Mouse (Mus musculus) heart, embryonic 12.5 days (tissue): ENCODE measurements at regions not wholly inside any gene's neighbourhood (a gene's known extent, or its start where the extent isn't known, plus 50 kb on each side); places are given as distances from the start of the nearest gene placed in this dataset.

Experiments
- ATAC-seq: fragments of 200-750 bp; cut with Nextera tagmentation; 2 replicates; pipeline ENCODE4 v1.8.0; 2017; ENCODE audit warnings: moderate TSS enrichment, moderate library complexity; ENCODE audit not compliant: insufficient number of reproducible peaks, low FRiP score
- H3K27ac ChIP-seq: fragments of 300-500 bp; sonication (generic); 2 replicates; pipeline ENCODE4 v1.5.1; 2016; ENCODE audit warnings: mild to moderate bottlenecking, moderate library complexity; ENCODE audit not compliant: poor library complexity, severe bottlenecking
- H3K27me3 ChIP-seq: fragments of 300-500 bp; sonication (generic); replicated peaks from 2 replicates; pipeline ENCODE4 v1.6.1; 2016; ENCODE audit warnings: mild to moderate bottlenecking, moderate library complexity
- H3K36me3 ChIP-seq: fragments of 300-500 bp; sonication (generic); 2 replicates; pipeline ENCODE4 v1.6.1; 2016; ENCODE audit warnings: mild to moderate bottlenecking, moderate library complexity
- H3K4me1 ChIP-seq: fragments of 300-500 bp; sonication (generic); replicated peaks from 2 replicates; pipeline ENCODE4 v1.6.1; 2016; ENCODE audit warnings: mild to moderate bottlenecking
- H3K4me2 ChIP-seq: fragments of 300-500 bp; sonication (generic); 2 replicates; pipeline ENCODE4 v1.6.1; 2016; ENCODE audit warnings: mild to moderate bottlenecking, moderate library complexity
- H3K4me3 ChIP-seq: fragments of 300-500 bp; sonication (generic); 2 replicates; pipeline ENCODE4 v1.5.1; 2016; ENCODE audit warnings: mild to moderate bottlenecking
- H3K9ac ChIP-seq: fragments of 300-500 bp; sonication (generic); 2 replicates; pipeline ENCODE4 v1.6.1; 2016; ENCODE audit warnings: mild to moderate bottlenecking, moderate library complexity
- H3K9me3 ChIP-seq: fragments of 300-500 bp; sonication (generic); replicated peaks from 2 replicates; pipeline ENCODE4 v1.6.1; 2016; ENCODE audit warnings: mild to moderate bottlenecking, moderate library complexity
- WGBS: fragments of 180-500 bp; shearing (Covaris S2); methylation state at CpG from one replicate; pipeline ENCODE4 v1.1.7; 2016; 5-methylcytosine and 5-hydroxymethylcytosine counted together

GRCm38 (mm10) chr13:102258207-102258606 lies 435.2 kb upstream of the Cd180 start:
- Histone ChIP-seq H3K4me3 (no peak overlapping the region), H3K4me2 (no peak overlapping the region), H3K4me1 (no peaks in the 10 kb centered on the region), H3K9ac (no peak overlapping the region), H3K36me3 (no peaks in the 10 kb centered on the region), H3K9me3 (no peaks in the 10 kb centered on the region), H3K27ac (no peak overlapping the region), H3K27me3 (no peaks in the 10 kb centered on the region)
- WGBS: 90% methylated on average over 8 of the region's 8 CpGs
- no peak for ATAC-seq

- 84% methylated on average over 3 of the region's 3 CpGs for WGBS
- no peaks in the 10 kb centered on the region for H3K36me3 ChIP-seq
- no peak overlapping the region for H3K27ac ChIP-seq
- H3K9ac ChIP-seq: no peak overlapping the region
- H3K4me3 ChIP-seq: no peak overlapping the region
- no peaks in the 10 kb centered on the region for H3K4me1 ChIP-seq
- ATAC-seq: no peak
- no peaks in the 10 kb centered on the region for H3K9me3 ChIP-seq
- no peak overlapping the region for H3K4me2 ChIP-seq
- no peaks in the 10 kb centered on the region for H3K27me3 ChIP-seq
Observed at GRCm38 (mm10) chr13:102273818-102274217, 419.5 kb upstream of the Cd180 start.

GRCm38 (mm10) chr13:102275296-102275695 lies 418.1 kb upstream of the Cd180 start:
- Histone ChIP-seq H3K4me2 (no peak overlapping the region), H3K27ac (no peak overlapping the region), H3K9me3 (no peaks in the 10 kb centered on the region), H3K9ac (no peak overlapping the region), H3K4me1 (no peaks in the 10 kb centered on the region), H3K36me3 (no peaks in the 10 kb centered on the region), H3K4me3 (no peak overlapping the region), H3K27me3 (no peaks in the 10 kb centered on the region)
- WGBS: 87% methylated on average over 2 of the region's 2 CpGs
- ATAC-seq: no peak

- Histone ChIP-seq H3K27ac (no peak overlapping the region), H3K9ac (no peak overlapping the region), H3K4me3 (no peak overlapping the region), H3K27me3 (no peaks in the 10 kb centered on the region), H3K4me2 (no peak overlapping the region), H3K4me1 (no peaks in the 10 kb centered on the region), H3K9me3 (no peaks in the 10 kb centered on the region), H3K36me3 (no peaks in the 10 kb centered on the region)
- ATAC-seq: no peak
Observed at GRCm38 (mm10) chr13:102276885-102277284, 416.5 kb upstream of the Cd180 start.

- no peaks in the 10 kb centered on the region for H3K9me3 ChIP-seq
- no peaks in the 10 kb centered on the region for H3K4me1 ChIP-seq
- no peaks in the 10 kb centered on the region for H3K36me3 ChIP-seq
- H3K27me3 ChIP-seq: no peaks in the 10 kb centered on the region
- no peak for ATAC-seq
- 82% methylated on average over 3 of the region's 3 CpGs for WGBS
- no peak overlapping the region for H3K9ac ChIP-seq
- H3K4me2 ChIP-seq: no peak overlapping the region
- no peak overlapping the region for H3K4me3 ChIP-seq
- H3K27ac ChIP-seq: no peak overlapping the region
Observed at GRCm38 (mm10) chr13:102280198-102280597, 413.2 kb upstream of the Cd180 start.

- Histone ChIP-seq H3K4me1 (no peaks in the 10 kb centered on the region), H3K4me3 (no peak overlapping the region), H3K27me3 (no peaks in the 10 kb centered on the region), H3K4me2 (no peak overlapping the region), H3K9ac (no peak overlapping the region), H3K36me3 (no peaks in the 10 kb centered on the region), H3K9me3 (no peaks in the 10 kb centered on the region), H3K27ac (no peak overlapping the region)
- 84% methylated on average over 2 of the region's 2 CpGs for WGBS
- ATAC-seq: no peak
Observed at GRCm38 (mm10) chr13:102294451-102294850, 398.9 kb upstream of the Cd180 start.

GRCm38 (mm10) chr13:102295079-102295478 lies 398.3 kb upstream of the Cd180 start:
- no peak for ATAC-seq
- Histone ChIP-seq H3K27me3 (no peaks in the 10 kb centered on the region), H3K4me2 (no peak overlapping the region), H3K27ac (no peak overlapping the region), H3K4me3 (no peak overlapping the region), H3K4me1 (no peaks in the 10 kb centered on the region), H3K36me3 (no peaks in the 10 kb centered on the region), H3K9ac (no peak overlapping the region), H3K9me3 (no peaks in the 10 kb centered on the region)
- 72% methylated on average over 11 of the region's 11 CpGs for WGBS

- Histone ChIP-seq H3K4me2 (no peak overlapping the region), H3K27me3 (no peaks in the 10 kb centered on the region), H3K9me3 (no peaks in the 10 kb centered on the region), H3K9ac (no peak overlapping the region), H3K36me3 (no peaks in the 10 kb centered on the region), H3K27ac (no peak overlapping the region), H3K4me1 (no peaks in the 10 kb centered on the region), H3K4me3 (no peak overlapping the region)
- 75% methylated on average over 2 of the region's 2 CpGs for WGBS
- no peak for ATAC-seq
Observed at GRCm38 (mm10) chr13:102307983-102308382, 385.4 kb upstream of the Cd180 start.

GRCm38 (mm10) chr13:102312096-102312495 lies 381.3 kb upstream of the Cd180 start:
- no peak for ATAC-seq
- Histone ChIP-seq H3K9ac (no peak overlapping the region), H3K9me3 (no peaks in the 10 kb centered on the region), H3K27me3 (no peaks in the 10 kb centered on the region), H3K36me3 (no peaks in the 10 kb centered on the region), H3K4me3 (no peak overlapping the region), H3K4me2 (no peak overlapping the region), H3K4me1 (no peaks in the 10 kb centered on the region), H3K27ac (no peak overlapping the region)
- WGBS: 45% methylated on average over 3 of the region's 3 CpGs

- Histone ChIP-seq H3K4me3 (no peak overlapping the region), H3K9me3 (no peaks in the 10 kb centered on the region), H3K36me3 (no peaks in the 10 kb centered on the region), H3K27ac (no peak overlapping the region), H3K9ac (no peak overlapping the region), H3K4me2 (no peak overlapping the region), H3K4me1 (peaks cover 4% of the 10 kb centered on the region; the same call in 1 of the 2 replicates), H3K27me3 (no peaks in the 10 kb centered on the region)
- ATAC-seq: no peak
- 80% methylated on average over 3 of the region's 3 CpGs for WGBS
Observed at GRCm38 (mm10) chr13:102315921-102316692, 377.3 kb upstream of the Cd180 start.

GRCm38 (mm10) chr13:102318891-102319404 lies 374.4 kb upstream of the Cd180 start:
- H3K27me3 ChIP-seq: no peaks in the 10 kb centered on the region
- H3K9me3 ChIP-seq: no peaks in the 10 kb centered on the region
- no peak overlapping the region for H3K27ac ChIP-seq
- H3K9ac ChIP-seq: no peak overlapping the region
- no peak for ATAC-seq
- peaks cover 4% of the 10 kb centered on the region; the same call in 1 of the 2 replicates for H3K4me1 ChIP-seq
- no peaks in the 10 kb centered on the region for H3K36me3 ChIP-seq
- no peak overlapping the region for H3K4me2 ChIP-seq
- H3K4me3 ChIP-seq: no peak overlapping the region
- 73% methylated on average over 4 of the region's 4 CpGs for WGBS

GRCm38 (mm10) chr13:102319453-102319852 lies 373.9 kb upstream of the Cd180 start:
- Histone ChIP-seq H3K36me3 (no peaks in the 10 kb centered on the region), H3K9ac (no peak overlapping the region), H3K27ac (peak overlapping the region; percentile 50), H3K9me3 (no peaks in the 10 kb centered on the region), H3K27me3 (no peaks in the 10 kb centered on the region), H3K4me3 (no peak overlapping the region), H3K4me2 (no peak overlapping the region), H3K4me1 (peaks cover 4% of the 10 kb centered on the region; the same call in 1 of the 2 replicates)
- 33% methylated on average over 2 of the region's 2 CpGs for WGBS
- peak; percentile 51 for ATAC-seq
